Mouse (Mus musculus) hindbrain, embryonic 15.5 days (tissue): ENCODE measurements around the gene Mad1l1. TPM values are rescaled to one million over a fixed set of nuclear protein-coding genes. Genes with fewer than 3 reads are reported as not detected.

Experiments used
- ATAC-seq: fragments of 200-750 bp; cut with Nextera tagmentation; 2 replicates; pipeline ENCODE4 v1.8.0; 2017; ENCODE audit warnings: low read depth, moderate number of reproducible peaks, moderate TSS enrichment; ENCODE audit not compliant: low FRiP score
- H3K27ac ChIP-seq: fragments of 300-500 bp; sonication (generic); replicated peaks from 2 replicates; pipeline ENCODE4 v1.5.1; 2015; ENCODE audit warnings: mild to moderate bottlenecking, inconsistent platforms
- H3K27me3 ChIP-seq: fragments of 300-500 bp; sonication (generic); 2 replicates; pipeline ENCODE4 v1.6.1; 2015; ENCODE audit warnings: control low read depth, inconsistent platforms
- H3K36me3 ChIP-seq: fragments of 300-500 bp; sonication (generic); 2 replicates; pipeline ENCODE4 v1.6.1; 2015; ENCODE audit warnings: control low read depth, inconsistent platforms
- H3K4me1 ChIP-seq: fragments of 300-500 bp; sonication (generic); replicated peaks from 2 replicates; pipeline ENCODE4 v1.6.1; 2015; ENCODE audit warnings: control low read depth, inconsistent platforms
- H3K4me2 ChIP-seq: fragments of 300-500 bp; sonication (generic); 2 replicates; pipeline ENCODE4 v1.6.1; 2015; ENCODE audit warnings: moderate library complexity, mild to moderate bottlenecking, inconsistent platforms
- H3K4me3 ChIP-seq: fragments of 300-500 bp; sonication (generic); 2 replicates; pipeline ENCODE4 v1.5.1; 2015; ENCODE audit warnings: mild to moderate bottlenecking, inconsistent platforms
- H3K9ac ChIP-seq: fragments of 300-500 bp; sonication (generic); 2 replicates; pipeline ENCODE4 v1.6.1; 2015; ENCODE audit warnings: inconsistent platforms
- H3K9me3 ChIP-seq: fragments of 300-500 bp; sonication (generic); 2 replicates; pipeline ENCODE4 v1.6.1; 2016; ENCODE audit warnings: control low read depth, inconsistent platforms
- WGBS: fragments of 180-500 bp; shearing (Covaris S2); methylation state at CpG from one replicate; pipeline ENCODE4 v1.1.7; 2015; 5-methylcytosine and 5-hydroxymethylcytosine counted together
- polyA plus RNA-seq: library from polyadenylated mRNA; unstranded; fragments of >200 nt; fragmentation: Nextera tagmentation; extraction: Ambion mirVana; gene quantifications from 2 replicates; pipeline ENCODE4 v1.2.1, GENCODE M21; 2015

Mad1l1 gene
- polyA plus RNA-seq, 1 experiment from 2014 or later: 33.1 TPM

- no peaks in the 10 kb centered on the region for H3K4me1 ChIP-seq
- no peaks in the 10 kb centered on the region; the same call in 1 of the 2 replicates for H3K36me3 ChIP-seq
- no peak overlapping the region for H3K4me3 ChIP-seq
- no peak overlapping the region for H3K9ac ChIP-seq
- no peak for ATAC-seq
- no peaks in the 10 kb centered on the region for H3K9me3 ChIP-seq
- no peak overlapping the region for H3K27ac ChIP-seq
- WGBS: 72% methylated on average over 5 of the region's 5 CpGs
- no peak overlapping the region for H3K4me2 ChIP-seq
- H3K27me3 ChIP-seq: no peaks in the 10 kb centered on the region
Measured at GRCm38 (mm10) chr5:140255265-140255664, 66.1 kb downstream of the Mad1l1 start.

- H3K27me3 ChIP-seq: no peaks in the 10 kb centered on the region
- H3K4me1 ChIP-seq: no peaks in the 10 kb centered on the region
- no peak overlapping the region for H3K9ac ChIP-seq
- no peaks in the 10 kb centered on the region for H3K36me3 ChIP-seq
- H3K4me3 ChIP-seq: no peak overlapping the region
- ATAC-seq: no peak
- 74% methylated on average over 1 of the region's 1 CpGs for WGBS
- H3K4me2 ChIP-seq: no peak overlapping the region
- no peaks in the 10 kb centered on the region for H3K9me3 ChIP-seq
- H3K27ac ChIP-seq: no peak overlapping the region
Measured at GRCm38 (mm10) chr5:140254656-140255055, 66.7 kb downstream of the Mad1l1 start.

- ATAC-seq: peak; percentile 6; the same call in 1 of the 2 replicates
- H3K4me2 ChIP-seq: no peak overlapping the region
- no peaks in the 10 kb centered on the region for H3K4me1 ChIP-seq
- H3K36me3 ChIP-seq: no peaks in the 10 kb centered on the region
- H3K9me3 ChIP-seq: no peaks in the 10 kb centered on the region
- no peaks in the 10 kb centered on the region for H3K27me3 ChIP-seq
- no peak overlapping the region for H3K9ac ChIP-seq
- 60% methylated on average over 2 of the region's 2 CpGs for WGBS
- H3K4me3 ChIP-seq: no peak overlapping the region
- H3K27ac ChIP-seq: no peak overlapping the region
Measured at GRCm38 (mm10) chr5:140251989-140252388, 69.4 kb downstream of the Mad1l1 start.

GRCm38 (mm10) chr5:140250370-140250769 is 71.0 kb downstream of the Mad1l1 start:
- H3K9me3 ChIP-seq: no peaks in the 10 kb centered on the region
- H3K36me3 ChIP-seq: no peaks in the 10 kb centered on the region
- whole genome bisulfite sequencing: 91% methylated on average over 3 of the region's 3 CpGs
- no peak overlapping the region for H3K9ac ChIP-seq
- H3K27me3 ChIP-seq: no peaks in the 10 kb centered on the region
- H3K4me3 ChIP-seq: no peak overlapping the region
- no peaks in the 10 kb centered on the region for H3K4me1 ChIP-seq
- no peak overlapping the region for H3K27ac ChIP-seq
- ATAC-seq: peak; percentile 21; the same call in 1 of the 2 replicates
- no peak overlapping the region for H3K4me2 ChIP-seq

DNA sequence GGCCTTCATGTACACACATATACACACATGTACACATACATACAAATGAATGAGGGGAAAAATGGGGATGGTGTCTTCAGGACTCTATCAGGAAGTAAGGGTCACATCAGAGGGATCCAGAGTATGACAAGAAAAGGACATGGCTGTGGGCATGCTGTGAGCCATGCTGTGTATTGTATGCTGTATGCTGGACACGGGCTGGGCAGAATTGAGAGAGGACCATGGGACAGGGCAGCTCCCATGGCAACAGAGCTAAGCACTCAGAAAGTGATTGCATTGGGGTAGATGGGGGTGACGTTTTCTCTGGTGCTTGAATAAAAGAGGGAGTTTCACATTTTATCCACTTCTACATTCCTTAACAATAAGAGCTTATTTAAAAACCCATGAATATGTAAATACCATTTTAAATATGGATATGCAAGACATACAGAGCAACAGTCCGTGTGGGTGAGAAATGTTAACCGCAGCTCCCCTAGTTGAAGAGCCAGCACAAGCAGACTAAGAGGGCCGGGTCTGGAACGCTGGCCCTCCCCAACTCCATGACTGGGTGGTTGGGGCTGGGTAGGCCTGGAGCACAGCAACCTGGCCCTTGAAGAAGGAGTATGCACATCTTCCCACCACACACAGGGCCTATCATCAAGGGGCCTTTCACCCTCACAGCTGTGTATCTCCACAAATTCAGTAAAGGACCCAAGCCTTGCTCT is 71.8 kb downstream of the Mad1l1 start:
- Histone ChIP-seq H3K27ac (no peak overlapping the region), H3K4me3 (no peak overlapping the region), H3K36me3 (no peaks in the 10 kb centered on the region), H3K27me3 (no peaks in the 10 kb centered on the region), H3K9ac (no peak overlapping the region), H3K4me1 (no peaks in the 10 kb centered on the region), H3K9me3 (no peaks in the 10 kb centered on the region), H3K4me2 (no peak overlapping the region)
- 50% methylated on average over 6 of the region's 6 CpGs for WGBS
- ATAC-seq: no peak

DNA sequence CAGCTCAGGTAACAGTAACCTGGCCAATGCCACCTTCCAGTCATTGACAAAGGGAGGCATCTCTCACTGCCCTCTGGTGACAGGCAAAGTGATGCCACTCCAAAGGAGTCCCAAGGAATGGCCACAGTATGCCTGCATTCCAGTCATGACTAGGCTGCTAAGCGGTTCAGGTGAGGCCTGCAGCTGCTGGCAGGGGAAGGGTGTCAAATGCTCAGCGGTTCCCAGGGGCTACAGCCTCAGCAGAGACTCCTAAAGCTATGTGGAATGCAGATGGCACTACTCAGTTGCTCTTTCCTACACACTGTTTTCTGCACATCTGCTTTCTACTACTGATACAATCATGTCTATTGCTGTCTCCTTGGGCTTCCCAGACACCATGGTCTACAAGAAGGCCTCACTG is 73.3 kb downstream of the Mad1l1 start:
- H3K27me3 ChIP-seq: no peaks in the 10 kb centered on the region
- no peaks in the 10 kb centered on the region for H3K9me3 ChIP-seq
- 90% methylated on average over 2 of the region's 2 CpGs for WGBS
- no peak overlapping the region for H3K27ac ChIP-seq
- no peak overlapping the region for H3K4me3 ChIP-seq
- no peaks in the 10 kb centered on the region for H3K36me3 ChIP-seq
- H3K4me1 ChIP-seq: no peaks in the 10 kb centered on the region
- H3K4me2 ChIP-seq: no peak overlapping the region
- no peak for ATAC-seq
- H3K9ac ChIP-seq: no peak overlapping the region

- Histone ChIP-seq H3K9me3 (no peaks in the 10 kb centered on the region), H3K4me1 (no peaks in the 10 kb centered on the region), H3K36me3 (no peaks in the 10 kb centered on the region), H3K27ac (no peak overlapping the region), H3K4me2 (no peak overlapping the region), H3K4me3 (no peak overlapping the region), H3K27me3 (no peaks in the 10 kb centered on the region), H3K9ac (no peak overlapping the region)
- ATAC-seq: no peak
- WGBS: 95% methylated on average over 3 of the region's 3 CpGs
Measured at GRCm38 (mm10) chr5:140240235-140240634, 81.1 kb downstream of the Mad1l1 start.

- Histone ChIP-seq H3K9ac (no peak overlapping the region), H3K27ac (no peak overlapping the region), H3K36me3 (no peaks in the 10 kb centered on the region), H3K4me3 (no peak overlapping the region), H3K27me3 (no peaks in the 10 kb centered on the region), H3K9me3 (no peaks in the 10 kb centered on the region), H3K4me1 (no peaks in the 10 kb centered on the region), H3K4me2 (no peak overlapping the region)
- WGBS: 78% methylated on average over 3 of the region's 3 CpGs
- no peak for ATAC-seq
Measured at GRCm38 (mm10) chr5:140238880-140239279, 82.5 kb downstream of the Mad1l1 start.

DNA sequence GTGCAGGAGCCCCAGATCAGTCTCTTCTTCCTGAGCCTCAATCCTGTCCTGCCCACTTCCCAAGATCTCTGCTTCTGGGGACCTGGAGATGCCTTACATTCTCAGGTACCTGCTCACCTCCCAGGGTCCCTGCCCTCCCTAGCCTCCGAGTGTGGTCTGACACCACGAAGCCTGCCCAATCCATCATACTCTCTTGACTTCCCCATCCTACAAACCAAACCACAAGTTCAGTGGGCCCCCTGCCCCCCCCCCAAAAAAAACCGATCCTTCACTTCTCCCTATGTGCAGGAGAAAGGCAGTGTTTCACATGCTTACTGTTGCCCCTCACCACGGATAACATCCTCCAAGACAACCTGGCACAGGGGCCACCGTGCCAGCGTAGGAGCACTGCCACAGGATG is 90.5 kb downstream of the Mad1l1 start:
- Histone ChIP-seq H3K9ac (no peak overlapping the region), H3K27ac (no peak overlapping the region), H3K36me3 (no peaks in the 10 kb centered on the region), H3K4me3 (no peak overlapping the region), H3K9me3 (no peaks in the 10 kb centered on the region), H3K4me1 (no peaks in the 10 kb centered on the region), H3K27me3 (no peaks in the 10 kb centered on the region), H3K4me2 (no peak overlapping the region)
- WGBS: 95% methylated on average over 6 of the region's 6 CpGs
- no peak for ATAC-seq

DNA sequence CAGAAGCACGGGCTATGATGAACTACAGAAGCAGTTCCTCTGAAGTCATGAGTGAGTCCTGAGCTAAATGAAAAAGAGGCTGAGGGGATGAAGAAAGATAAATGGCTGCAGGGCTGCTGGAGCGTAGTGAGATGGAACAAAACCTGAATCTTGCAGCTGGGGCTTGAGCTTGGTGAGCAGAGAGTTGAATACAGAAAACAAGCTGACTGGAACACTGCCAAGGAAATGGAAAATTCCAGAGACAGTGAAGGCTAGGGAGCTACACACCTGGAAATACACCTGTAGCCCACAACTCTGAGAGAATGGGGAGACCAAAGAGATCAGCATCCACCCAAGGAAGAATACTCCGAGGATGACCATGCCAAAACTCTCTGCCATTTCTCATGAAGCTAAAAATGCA is 93.0 kb downstream of the Mad1l1 start:
- no peaks in the 10 kb centered on the region for H3K27me3 ChIP-seq
- ATAC-seq: no peak
- no peak overlapping the region for H3K27ac ChIP-seq
- no peak overlapping the region for H3K4me3 ChIP-seq
- WGBS: 86% methylated on average over 3 of the region's 3 CpGs
- no peaks in the 10 kb centered on the region for H3K9me3 ChIP-seq
- no peaks in the 10 kb centered on the region for H3K36me3 ChIP-seq
- H3K4me2 ChIP-seq: no peak overlapping the region
- H3K9ac ChIP-seq: no peak overlapping the region
- H3K4me1 ChIP-seq: peaks cover 7% of the 10 kb centered on the region

GRCm38 (mm10) chr5:140226871-140227270 is 94.5 kb downstream of the Mad1l1 start:
- Histone ChIP-seq H3K4me2 (no peak overlapping the region), H3K9ac (no peak overlapping the region), H3K9me3 (no peaks in the 10 kb centered on the region), H3K4me3 (no peak overlapping the region), H3K36me3 (no peaks in the 10 kb centered on the region), H3K27ac (no peak overlapping the region), H3K27me3 (no peaks in the 10 kb centered on the region), H3K4me1 (peaks cover 13% of the 10 kb centered on the region)
- no peak for ATAC-seq
- 73% methylated on average over 3 of the region's 3 CpGs for WGBS

DNA sequence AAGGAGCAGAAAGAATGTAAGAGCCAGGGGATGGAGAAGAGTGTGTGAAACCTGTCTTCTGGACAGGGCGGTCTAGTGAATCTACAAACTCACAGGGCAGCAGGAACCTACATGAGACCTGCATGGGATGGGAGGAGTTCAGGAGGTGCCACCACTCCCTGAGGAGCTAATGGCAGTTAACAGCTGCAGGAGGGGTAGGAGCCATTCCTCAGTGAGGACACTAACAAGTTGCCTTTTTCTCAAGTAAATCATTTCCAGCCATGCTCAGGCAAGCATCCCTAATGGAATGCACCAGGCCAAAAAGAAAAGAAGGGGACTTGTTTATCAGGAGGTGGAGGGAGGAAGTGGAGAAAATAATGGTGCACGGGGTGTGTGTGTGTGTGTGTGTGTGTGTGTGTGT is 95.5 kb downstream of the Mad1l1 start:
- peaks cover 13% of the 10 kb centered on the region for H3K4me1 ChIP-seq
- H3K9me3 ChIP-seq: no peaks in the 10 kb centered on the region
- 62% methylated on average over 2 of the region's 2 CpGs for WGBS
- H3K4me3 ChIP-seq: no peak overlapping the region
- no peak overlapping the region for H3K9ac ChIP-seq
- H3K27me3 ChIP-seq: no peaks in the 10 kb centered on the region
- H3K36me3 ChIP-seq: no peaks in the 10 kb centered on the region
- no peak overlapping the region for H3K27ac ChIP-seq
- H3K4me2 ChIP-seq: no peak overlapping the region
- ATAC-seq: no peak

- Histone ChIP-seq H3K4me3 (no peak overlapping the region), H3K9ac (no peak overlapping the region), H3K36me3 (no peaks in the 10 kb centered on the region), H3K27me3 (no peaks in the 10 kb centered on the region), H3K4me2 (no peak overlapping the region), H3K9me3 (no peaks in the 10 kb centered on the region), H3K4me1 (peaks cover 13% of the 10 kb centered on the region), H3K27ac (no peak overlapping the region)
- 90% methylated on average over 2 of the region's 2 CpGs for WGBS
- no peak for ATAC-seq
Measured at GRCm38 (mm10) chr5:140225103-140225502, 96.2 kb downstream of the Mad1l1 start.
